Mouse (Mus musculus): Measurements from ENCODE around the gene Ush1c. TPM values are rescaled to one million over a fixed set of nuclear protein-coding genes. Genes with fewer than 3 reads are reported as not detected.
"Not testable (repeated sequence)": the region's sequence is repeated elsewhere in the genome, so short reads cannot be mapped to it uniquely, and the experiment has no call there.

The Ush1c gene
- polyA plus RNA-seq, 1 experiment from 2014 or later: 15.2 TPM

DNA sequence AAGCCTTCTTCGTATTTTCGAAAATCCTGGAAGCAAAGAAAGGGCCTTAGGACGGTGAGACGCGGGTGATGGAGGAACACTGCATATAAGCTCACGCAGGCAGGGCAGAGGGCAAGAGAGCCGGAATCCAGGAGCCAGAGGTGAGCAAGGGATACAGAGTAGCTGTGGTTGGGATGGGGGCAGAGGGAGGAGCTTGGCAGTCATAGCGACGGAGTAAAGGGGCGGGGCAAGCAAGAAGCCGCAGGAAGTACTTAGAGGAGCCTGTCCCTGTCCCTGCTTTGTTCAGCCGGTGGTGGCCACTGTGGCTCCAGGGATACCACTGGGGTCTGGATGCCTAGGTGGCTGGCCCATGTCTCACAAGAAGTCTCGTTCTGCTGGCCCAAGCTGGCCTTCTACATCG, 36.7 kb downstream of the Ush1c start:
- 16% methylated on average over 14 of the region's 14 CpGs for WGBS
- H3K4me1 ChIP-seq: no peaks in the 10 kb centered on the region
- no peaks in the 10 kb centered on the region for H3K36me3 ChIP-seq
- no peaks in the 10 kb centered on the region for H3K9me3 ChIP-seq
- H3K27ac ChIP-seq: no peak overlapping the region
- no peak overlapping the region for H3K9ac ChIP-seq
- 0 out of 2 replicates have a peak overlapping the region, but pooled peaks have one; percentile 1 for H3K4me2 ChIP-seq
- no peak for ATAC-seq (ENCODE audit: insufficient read depth, low FRiP score, low read depth)
- no peaks in the 10 kb centered on the region for H3K27me3 ChIP-seq (replicated peaks)
- H3K4me3 ChIP-seq (replicated peaks): no peak overlapping the region

DNA sequence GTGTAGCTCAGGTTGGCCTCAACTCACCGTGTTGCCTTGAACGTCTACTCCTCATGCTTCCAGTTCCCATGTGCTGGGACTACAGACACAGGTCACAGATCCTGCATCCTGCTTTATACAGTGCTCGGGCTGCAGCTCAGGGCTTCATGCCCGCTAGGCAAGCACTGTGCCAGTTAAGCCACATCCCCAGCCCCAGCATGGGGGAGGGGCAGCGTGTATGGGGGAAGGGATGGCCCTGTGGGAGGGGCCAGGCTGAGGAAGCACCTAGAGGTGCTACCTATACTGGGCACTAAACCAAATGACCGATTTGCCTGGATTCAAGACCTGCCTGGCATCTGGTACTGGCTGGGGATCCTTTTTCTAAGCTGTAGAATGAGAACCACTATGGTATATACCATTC, 38.3 kb downstream of the Ush1c start:
- Histone ChIP-seq H3K4me1 (no peaks in the 10 kb centered on the region), H3K9me3 (no peaks in the 10 kb centered on the region), H3K36me3 (no peaks in the 10 kb centered on the region), H3K9ac (no peak overlapping the region), H3K27me3 (replicated peaks) (no peaks in the 10 kb centered on the region), H3K27ac (no peak overlapping the region), H3K4me3 (replicated peaks) (no peak overlapping the region), H3K4me2 (no peak overlapping the region)
- 71% methylated on average over 6 of the region's 6 CpGs for WGBS
- ATAC-seq (ENCODE audit: insufficient read depth, low FRiP score, low read depth): no peak

DNA sequence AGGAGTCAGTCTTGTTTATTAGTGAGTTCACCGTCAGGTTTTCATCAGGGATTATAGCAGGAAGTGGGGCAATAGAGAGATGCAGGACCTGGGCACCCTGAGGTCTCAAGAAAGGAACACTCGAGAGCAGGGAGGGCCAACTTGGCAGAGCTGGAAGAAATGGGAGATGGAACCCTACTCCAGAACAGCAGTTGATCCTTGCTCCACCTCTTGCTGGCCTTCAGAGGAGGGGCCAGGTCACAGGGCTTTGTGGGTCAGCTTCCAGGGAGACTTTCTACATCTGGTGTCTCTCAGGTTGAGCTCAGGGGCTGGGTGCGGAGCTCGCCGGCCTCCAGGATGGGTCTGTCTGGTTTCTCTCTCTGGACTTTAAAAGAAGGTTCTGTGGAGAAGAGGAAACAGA, 42.9 kb downstream of the Ush1c start:
- 85% methylated on average over 5 of the region's 5 CpGs for WGBS
- no peaks in the 10 kb centered on the region for H3K9me3 ChIP-seq
- no peak overlapping the region for H3K4me2 ChIP-seq
- no peak overlapping the region for H3K9ac ChIP-seq
- no peak overlapping the region for H3K4me3 ChIP-seq (replicated peaks)
- no peaks in the 10 kb centered on the region for H3K27me3 ChIP-seq (replicated peaks)
- no peaks in the 10 kb centered on the region for H3K36me3 ChIP-seq
- no peaks in the 10 kb centered on the region for H3K4me1 ChIP-seq
- no peak for ATAC-seq (ENCODE audit: insufficient read depth, low FRiP score, low read depth)
- H3K27ac ChIP-seq: no peak overlapping the region

DNA sequence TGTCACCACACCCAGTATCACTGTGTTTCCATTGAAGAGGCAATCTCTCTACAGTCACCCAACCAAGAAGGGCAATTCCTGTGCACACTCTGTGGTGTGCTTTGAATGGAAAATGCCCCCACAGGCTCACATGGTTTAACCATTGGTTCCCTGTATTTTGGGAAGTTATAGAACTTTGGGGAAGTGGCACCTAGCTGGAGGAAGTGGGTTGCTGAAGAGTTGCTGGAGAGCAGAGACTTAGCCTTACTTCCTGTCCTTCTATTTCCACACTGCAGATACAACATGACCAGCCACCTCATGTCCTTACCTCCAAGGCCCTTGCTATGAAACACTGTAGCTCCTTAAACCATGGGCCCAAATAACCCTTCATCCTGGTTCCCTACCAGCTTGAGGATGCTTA, 54.1 kb downstream of the Ush1c start:
- H3K36me3 ChIP-seq: no peaks in the 10 kb centered on the region
- peaks cover 4% of the 10 kb centered on the region; the same call in 1 of the 2 replicates for H3K4me1 ChIP-seq
- no peak overlapping the region for H3K27ac ChIP-seq
- no peak for ATAC-seq (ENCODE audit: insufficient read depth, low FRiP score, low read depth)
- no peak overlapping the region for H3K4me3 ChIP-seq (replicated peaks)
- no peaks in the 10 kb centered on the region for H3K9me3 ChIP-seq
- H3K9ac ChIP-seq: no peak overlapping the region
- H3K4me2 ChIP-seq: no peak overlapping the region
- H3K27me3 ChIP-seq (replicated peaks): peaks cover 17% of the 10 kb centered on the region

DNA sequence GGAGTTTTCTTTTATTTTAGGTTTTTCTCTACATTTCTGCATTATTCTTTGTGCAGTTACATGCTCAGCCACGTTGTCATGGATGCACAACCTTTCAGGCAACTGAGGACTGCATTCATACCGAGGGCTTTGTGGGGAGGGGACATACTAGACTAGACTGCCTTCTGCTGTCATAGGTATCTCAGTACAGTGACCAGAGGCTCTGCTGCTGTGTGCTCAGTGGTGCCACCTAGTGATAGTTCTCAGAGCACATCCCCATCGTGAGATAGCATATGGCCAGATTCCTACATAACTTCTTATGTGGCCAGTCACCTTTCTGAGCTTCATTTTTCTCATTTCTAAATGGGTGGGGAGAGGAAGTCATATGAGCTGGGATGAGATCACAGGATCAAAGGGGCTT, 56.7 kb downstream of the Ush1c start:
- Histone ChIP-seq H3K4me2 (no peak overlapping the region), H3K4me3 (replicated peaks) (no peak overlapping the region), H3K9me3 (no peaks in the 10 kb centered on the region), H3K9ac (no peak overlapping the region), H3K27me3 (replicated peaks) (peaks cover 28% of the 10 kb centered on the region), H3K27ac (no peak overlapping the region), H3K36me3 (no peaks in the 10 kb centered on the region), H3K4me1 (peaks cover 4% of the 10 kb centered on the region; the same call in 1 of the 2 replicates)
- ATAC-seq (ENCODE audit: insufficient read depth, low FRiP score, low read depth): peak; percentile 48; the same call in 1 of the 2 replicates
- WGBS: 6% methylated on average over 3 of the region's 3 CpGs

DNA sequence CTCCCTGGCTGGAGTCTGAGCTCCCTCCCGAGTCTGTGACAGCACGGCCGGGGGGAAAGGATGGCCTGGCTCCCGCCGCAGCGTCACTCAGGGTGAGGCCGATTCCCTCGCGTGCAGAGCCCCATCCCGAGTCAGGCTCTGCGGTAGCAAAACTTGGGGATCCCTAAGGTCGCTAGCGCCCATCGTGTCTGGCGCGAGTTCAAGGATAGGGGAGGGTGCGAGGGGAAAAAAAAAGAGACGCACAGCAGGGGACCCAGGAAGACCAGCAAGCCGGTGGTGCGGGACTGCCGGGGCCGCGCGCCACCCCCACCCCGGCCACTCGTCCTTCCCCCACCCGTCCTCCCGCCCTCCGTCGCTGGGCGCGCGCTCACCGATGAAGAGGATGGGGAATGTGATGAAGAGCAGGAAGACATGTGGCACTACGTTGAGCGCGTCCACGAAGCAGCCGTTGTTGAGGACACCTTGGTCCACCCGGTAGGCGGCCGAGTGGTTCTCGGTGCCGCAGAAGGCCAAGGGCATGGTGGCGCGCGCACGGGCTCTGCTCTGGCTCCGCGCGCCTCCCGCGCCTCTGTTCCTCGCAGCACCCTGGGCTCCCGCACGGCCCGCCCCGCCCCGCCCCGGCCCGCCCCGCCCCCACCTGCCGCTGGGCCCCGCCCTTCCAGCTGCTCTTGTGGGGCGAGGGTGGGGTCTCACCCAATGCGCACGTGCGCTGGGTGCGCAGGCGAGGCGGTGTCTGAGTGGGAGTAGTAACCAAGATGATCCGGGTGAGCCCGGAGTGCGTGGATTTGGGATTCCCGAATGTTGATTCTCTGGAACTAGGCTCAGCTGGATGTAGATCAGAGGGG, 58.6 kb downstream of the Ush1c start, which contains the start of gene Abcc8:
Abcc8 (minus strand) TSS at position 603 of the 845 bp plus-strand sequence.
- 2% methylated on average over 62 of the region's 75 CpGs for WGBS
- H3K4me1 ChIP-seq: peaks cover 4% of the 10 kb centered on the region; the same call in 1 of the 2 replicates
- H3K4me2 ChIP-seq: peak within 1 kb of the TSS; percentile 94
- H3K9me3 ChIP-seq: no peaks in the 10 kb centered on the region
- H3K27me3 ChIP-seq (replicated peaks): peaks cover 28% of the 10 kb centered on the region
- no peak within 1 kb of the TSS for H3K27ac ChIP-seq
- H3K4me3 ChIP-seq (replicated peaks): peak within 1 kb of the TSS; percentile 48
- ATAC-seq (ENCODE audit: insufficient read depth, low FRiP score, low read depth): peak; percentile 63
- H3K9ac ChIP-seq: 0 out of 2 replicates have a peak within 1 kb of the TSS, but pooled peaks have one; percentile 4
- no peaks in the 10 kb centered on the region for H3K36me3 ChIP-seq

DNA sequence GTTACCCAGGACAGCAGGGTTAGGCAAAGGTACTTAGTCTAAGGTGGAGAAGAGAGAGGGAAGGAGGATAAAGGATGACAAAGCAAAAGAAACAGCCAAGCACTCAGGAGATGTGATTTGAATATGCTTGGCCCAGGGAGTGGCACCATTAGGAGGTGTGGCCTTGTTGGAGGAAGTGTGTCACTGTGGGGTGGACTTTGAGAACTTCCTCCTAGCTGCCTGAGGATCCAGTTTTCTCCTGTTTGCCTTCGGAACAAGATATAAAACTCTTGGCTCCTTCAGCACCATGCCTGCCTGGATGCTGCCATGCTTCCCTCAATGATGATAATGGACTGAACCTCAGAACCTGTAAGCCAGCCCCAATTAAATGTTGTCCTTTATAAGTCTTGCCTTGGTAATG, 69.3 kb downstream of the Ush1c start:
- H3K27me3 ChIP-seq (replicated peaks): not testable (repeated sequence)

DNA sequence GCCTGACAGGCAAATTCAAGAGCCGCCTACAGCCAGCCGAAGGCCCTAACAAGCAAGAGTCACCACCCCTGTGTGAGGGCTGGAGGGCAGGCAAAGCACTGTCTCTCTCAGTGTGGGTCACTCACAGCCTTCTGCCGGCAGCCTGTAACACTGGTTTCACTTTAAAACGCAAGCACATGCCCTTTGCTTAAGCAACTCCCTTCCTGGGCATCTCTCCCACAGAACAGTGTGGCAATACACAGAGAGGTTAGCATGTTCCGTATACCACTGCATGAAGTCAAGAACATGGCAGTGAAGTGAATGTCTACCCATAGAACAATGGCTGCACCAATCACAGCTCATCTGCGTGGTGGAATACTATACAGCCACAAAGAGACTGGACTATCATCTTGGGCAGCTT, 69.9 kb downstream of the Ush1c start:
- no peak for ATAC-seq (ENCODE audit: insufficient read depth, low FRiP score, low read depth)
- Histone ChIP-seq H3K36me3 (no peaks in the 10 kb centered on the region), H3K4me2 (no peak overlapping the region), H3K9me3 (no peaks in the 10 kb centered on the region), H3K4me3 (replicated peaks) (no peak overlapping the region), H3K9ac (no peak overlapping the region), H3K4me1 (no peaks in the 10 kb centered on the region), H3K27ac (no peak overlapping the region), H3K27me3 (replicated peaks) (no peaks in the 10 kb centered on the region)
- WGBS: 90% methylated on average over 6 of the region's 6 CpGs

More for the DNA sequence above, 69.3 kb downstream of the Ush1c start:
- 73% methylated on average over 1 of the region's 1 CpGs for WGBS
- not testable (repeated sequence) for ATAC-seq (ENCODE audit: insufficient read depth, low FRiP score, low read depth); H3K27ac ChIP-seq; H3K36me3 ChIP-seq; H3K9me3 ChIP-seq; H3K4me1 ChIP-seq; H3K4me3 ChIP-seq (replicated peaks); H3K9ac ChIP-seq; H3K4me2 ChIP-seq

DNA sequence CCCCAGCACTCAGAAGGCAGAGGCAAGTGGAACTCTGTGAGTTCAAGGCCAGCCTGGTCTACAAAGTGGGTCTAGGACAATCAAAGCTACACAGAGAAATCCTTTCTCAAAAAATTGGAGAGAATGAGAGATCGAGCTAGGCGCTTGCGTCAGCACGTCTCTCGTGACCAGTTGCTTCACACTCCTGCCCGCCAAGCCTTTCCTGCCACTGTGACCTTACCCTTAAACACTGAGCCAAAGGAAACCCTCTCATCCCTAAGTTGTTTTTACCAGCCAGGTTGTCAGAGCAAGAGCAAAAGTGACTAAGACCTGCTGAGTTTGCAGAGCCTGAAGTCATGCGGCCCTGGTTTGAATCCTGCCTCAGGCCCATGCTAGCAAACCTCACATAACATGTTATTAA, 70.4 kb downstream of the Ush1c start:
- ATAC-seq (ENCODE audit: insufficient read depth, low FRiP score, low read depth): no peak
- Histone ChIP-seq H3K36me3 (no peaks in the 10 kb centered on the region), H3K27ac (no peak overlapping the region), H3K9ac (no peak overlapping the region), H3K4me3 (replicated peaks) (no peak overlapping the region), H3K9me3 (no peaks in the 10 kb centered on the region), H3K4me2 (no peak overlapping the region), H3K27me3 (replicated peaks) (no peaks in the 10 kb centered on the region), H3K4me1 (no peaks in the 10 kb centered on the region)
- WGBS: 87% methylated on average over 7 of the region's 7 CpGs

DNA sequence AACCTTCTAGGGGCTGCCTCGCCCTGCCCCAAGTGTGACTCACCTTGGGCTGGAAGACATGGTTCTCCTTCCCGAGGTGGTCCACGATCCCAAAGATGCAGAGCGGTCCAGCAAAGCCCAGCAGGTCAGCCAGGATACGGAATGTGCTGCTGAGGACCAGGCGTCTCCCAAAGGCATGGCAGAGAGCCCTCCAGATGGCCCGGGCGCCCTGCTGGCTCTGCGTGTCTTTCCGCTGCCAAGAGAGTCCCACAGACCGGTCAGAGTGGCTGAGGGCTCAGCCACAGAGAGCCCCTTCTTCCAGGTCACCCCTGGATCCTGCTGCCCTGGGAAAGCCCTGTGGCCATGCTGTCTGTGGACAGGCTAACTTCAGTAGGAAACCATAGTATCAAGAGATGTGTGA, 72.4 kb downstream of the Ush1c start:
- H3K4me1 ChIP-seq: no peaks in the 10 kb centered on the region
- H3K27me3 ChIP-seq (replicated peaks): no peaks in the 10 kb centered on the region
- no peaks in the 10 kb centered on the region for H3K36me3 ChIP-seq
- no peak overlapping the region for H3K27ac ChIP-seq
- no peak overlapping the region for H3K4me3 ChIP-seq (replicated peaks)
- H3K4me2 ChIP-seq: no peak overlapping the region
- no peaks in the 10 kb centered on the region for H3K9me3 ChIP-seq
- H3K9ac ChIP-seq: no peak overlapping the region
- 94% methylated on average over 11 of the region's 11 CpGs for WGBS
- ATAC-seq (ENCODE audit: insufficient read depth, low FRiP score, low read depth): no peak

DNA sequence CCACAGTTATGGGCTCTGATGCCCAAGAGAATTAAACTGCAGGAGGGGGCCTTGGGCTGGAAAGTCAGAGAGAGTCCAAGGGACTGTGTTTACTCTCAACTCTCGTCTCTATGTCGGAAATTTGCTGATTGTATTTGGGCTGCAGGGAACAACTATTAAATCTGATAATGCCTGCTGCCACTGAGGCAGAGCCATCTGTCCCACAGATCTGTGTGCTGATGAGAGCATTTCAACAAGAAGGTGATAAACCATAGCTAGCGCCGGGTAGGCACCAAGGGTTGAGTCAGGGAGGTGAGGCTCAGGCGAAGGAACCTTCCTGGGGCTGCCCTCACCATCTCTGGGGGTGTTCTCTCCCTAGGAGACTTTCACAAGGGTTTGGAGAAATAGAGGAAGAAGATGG, 75.6 kb downstream of the Ush1c start:
- Histone ChIP-seq H3K4me2 (no peak overlapping the region), H3K27me3 (replicated peaks) (no peaks in the 10 kb centered on the region), H3K4me1 (no peaks in the 10 kb centered on the region), H3K9ac (no peak overlapping the region), H3K9me3 (no peaks in the 10 kb centered on the region), H3K27ac (no peak overlapping the region), H3K36me3 (no peaks in the 10 kb centered on the region), H3K4me3 (replicated peaks) (no peak overlapping the region)
- WGBS: 76% methylated on average over 5 of the region's 5 CpGs
- no peak for ATAC-seq (ENCODE audit: insufficient read depth, low FRiP score, low read depth)

DNA sequence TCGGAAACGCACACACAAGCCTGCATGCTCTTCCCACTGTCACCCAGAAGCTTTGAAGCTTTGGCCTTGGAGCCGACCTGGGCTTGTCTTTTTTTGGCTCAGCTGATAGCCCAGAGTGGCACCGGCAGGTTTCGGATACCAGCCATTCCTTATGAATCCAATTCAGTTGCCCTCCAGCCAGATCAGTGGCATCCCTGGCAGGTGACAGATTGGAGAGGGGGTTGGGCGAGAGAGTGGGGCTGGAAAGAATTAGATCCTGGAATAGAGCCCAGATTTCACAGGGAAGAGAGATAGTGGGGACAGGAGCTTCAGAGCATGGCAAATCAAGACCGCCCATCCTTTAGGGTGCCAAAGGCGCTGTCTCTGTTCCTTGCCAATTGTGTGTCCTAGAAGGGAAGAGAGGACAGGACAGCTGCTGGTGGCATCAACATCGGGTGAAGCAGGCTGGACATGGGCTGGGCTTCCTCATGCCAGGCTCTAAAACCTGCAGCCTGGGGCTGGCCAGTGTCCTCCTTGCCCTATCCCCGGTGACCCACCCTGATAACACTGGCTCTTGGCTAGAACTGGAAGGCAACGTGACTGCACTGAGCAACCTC, 76.1 kb downstream of the Ush1c start:
- Histone ChIP-seq H3K4me1 (no peaks in the 10 kb centered on the region), H3K4me2 (no peak overlapping the region), H3K4me3 (replicated peaks) (no peak overlapping the region), H3K27ac (no peak overlapping the region), H3K9ac (no peak overlapping the region), H3K27me3 (replicated peaks) (no peaks in the 10 kb centered on the region), H3K36me3 (no peaks in the 10 kb centered on the region), H3K9me3 (no peaks in the 10 kb centered on the region)
- ATAC-seq (ENCODE audit: insufficient read depth, low FRiP score, low read depth): no peak
- whole genome bisulfite sequencing: 72% methylated on average over 11 of the region's 11 CpGs
